Mouse (Mus musculus) ES-Bruce4 (cell line): ENCODE measurements around the gene Fam222b.

ENCODE experiments used
- CTCF ChIP-seq: IDR thresholded peaks from one replicate; pipeline ENCODE4 v1.8.1; 2011; ENCODE audit warnings: low read depth, low read length
- EP300 ChIP-seq: IDR thresholded peaks from 2 replicates; pipeline ENCODE4 v1.6.1; 2011; ENCODE audit warnings: low read depth, low read length; ENCODE audit not compliant: insufficient read depth
- POLR2A ChIP-seq: IDR thresholded peaks from one replicate; pipeline ENCODE4 v1.8.1; 2011; ENCODE audit warnings: low read length; ENCODE audit not compliant: insufficient read depth

GRCm38 (mm10) chr11:78178859-78179437, 84.5 kb downstream of the Fam222b start:
- TF ChIP-seq CTCF: no peak
- TF ChIP-seq POLR2A: no peak
- no peak for TF ChIP-seq EP300
